Mouse (Mus musculus) megakaryocyte, embryonic 14.5 days (primary cell): ENCODE measurements at regions not wholly inside any gene's neighbourhood (a gene's known extent, or its start where the extent isn't known, plus 50 kb on each side); places are given as distances from the start of the nearest gene placed in this dataset.

Experiments
- H3K27me3 ChIP-seq: replicated peaks from 2 replicates; pipeline ENCODE3; 2012; ENCODE audit warnings: inconsistent platforms
- H3K36me3 ChIP-seq: replicated peaks from 2 replicates; pipeline ENCODE3; 2012; ENCODE audit warnings: low read length, inconsistent platforms, mixed read lengths
- H3K4me1 ChIP-seq: 2 replicates; pipeline ENCODE4 v1.6.1; 2012; ENCODE audit warnings: inconsistent platforms
- H3K4me3 ChIP-seq: replicated peaks from 2 replicates; pipeline ENCODE3; 2012; ENCODE audit warnings: moderate library complexity, mild to moderate bottlenecking, inconsistent platforms
- H3K9me3 ChIP-seq: 2 replicates; pipeline ENCODE4 v1.6.1; 2012; ENCODE audit warnings: inconsistent platforms
- FLI1 ChIP-seq: IDR thresholded peaks from 2 replicates; pipeline ENCODE4 v1.6.1; 2012; ENCODE audit warnings: low read length, inconsistent platforms, mixed read lengths
- GATA1 ChIP-seq: IDR thresholded peaks from 3 replicates; pipeline ENCODE4 v1.6.1; 2012; ENCODE audit warnings: mixed read lengths, low read length, inconsistent platforms, borderline replicate concordance

DNA sequence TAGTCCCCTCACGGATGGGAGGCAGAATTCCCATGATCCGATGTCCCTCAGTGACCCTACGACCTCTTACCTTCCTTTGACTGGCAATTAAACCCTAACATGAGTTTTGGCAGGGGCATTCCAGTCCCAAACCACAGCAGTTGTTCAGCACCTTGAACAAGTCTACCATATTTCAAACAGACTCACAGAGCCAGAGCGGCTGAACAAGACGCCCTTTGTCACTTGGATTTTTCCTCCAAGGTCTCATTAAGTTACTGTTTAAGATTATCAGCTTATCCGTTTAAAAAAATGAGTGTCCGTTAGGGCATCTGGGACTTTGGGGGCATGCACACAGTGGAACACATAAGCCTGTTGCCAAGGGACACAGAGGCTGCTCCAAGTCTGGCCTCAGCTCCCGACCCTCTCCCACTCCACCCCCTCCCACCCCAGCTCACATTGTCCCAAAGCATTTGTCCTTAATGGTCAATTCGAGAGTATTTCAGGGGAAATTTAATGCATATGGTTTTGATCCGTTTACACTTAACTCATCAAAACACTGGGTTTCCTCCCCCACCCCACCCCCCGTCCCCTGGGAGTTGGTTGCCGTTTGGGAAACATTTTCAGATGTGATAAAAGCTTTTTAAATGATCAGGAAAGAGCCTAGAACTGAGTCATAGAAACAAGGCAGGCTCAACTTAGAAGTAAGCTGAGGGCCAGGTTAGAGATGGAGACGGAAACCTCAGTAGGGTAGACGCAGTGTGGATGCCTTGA lies 87.4 kb upstream of the Habp2 start:
- Histone ChIP-seq H3K4me3 (no peak overlapping the region), H3K4me1 (no peaks in the 10 kb centered on the region), H3K36me3 (no peaks in the 10 kb centered on the region), H3K9me3 (no peaks in the 10 kb centered on the region), H3K27me3 (no peaks in the 10 kb centered on the region)
- TF ChIP-seq FLI1 (no peak), GATA1 (no peak)

DNA sequence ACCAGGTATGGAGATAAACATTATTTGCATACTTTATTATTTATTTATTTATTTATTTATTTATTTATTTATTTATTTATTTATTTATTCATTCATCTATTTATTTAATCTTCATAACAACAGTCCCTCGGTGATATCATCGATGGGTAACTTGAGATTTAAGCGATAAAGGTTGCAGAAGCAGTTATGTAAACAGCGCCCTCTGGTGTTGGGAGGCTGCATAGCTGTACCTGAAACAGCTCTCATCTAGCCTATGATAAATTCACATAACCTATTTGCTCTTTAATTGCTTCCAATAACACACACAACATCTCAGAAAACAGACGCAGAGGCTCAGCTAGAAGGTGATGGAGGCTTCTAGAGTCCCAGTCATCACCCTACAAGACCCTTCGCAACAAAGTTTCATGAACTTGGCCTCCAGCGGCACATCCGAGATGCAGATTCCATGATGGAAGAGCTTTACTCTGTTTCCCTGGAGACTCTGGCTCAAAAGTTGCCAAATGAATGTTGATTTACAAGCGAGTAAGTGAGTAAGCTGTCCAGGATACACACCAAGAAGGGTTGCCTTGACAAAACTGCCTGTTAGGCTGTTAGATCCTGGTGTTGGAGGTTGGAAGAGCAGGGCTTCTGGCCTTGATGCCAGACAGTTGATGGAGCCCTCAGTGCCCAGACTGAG lies 85.8 kb upstream of the Habp2 start:
- H3K9me3 ChIP-seq = no peaks in the 10 kb centered on the region
- H3K36me3 ChIP-seq = no peaks in the 10 kb centered on the region
- TF ChIP-seq GATA1 = no peak
- TF ChIP-seq FLI1 = no peak
- H3K4me3 ChIP-seq = no peak overlapping the region
- no peaks in the 10 kb centered on the region for H3K27me3 ChIP-seq
- no peaks in the 10 kb centered on the region for H3K4me1 ChIP-seq

DNA sequence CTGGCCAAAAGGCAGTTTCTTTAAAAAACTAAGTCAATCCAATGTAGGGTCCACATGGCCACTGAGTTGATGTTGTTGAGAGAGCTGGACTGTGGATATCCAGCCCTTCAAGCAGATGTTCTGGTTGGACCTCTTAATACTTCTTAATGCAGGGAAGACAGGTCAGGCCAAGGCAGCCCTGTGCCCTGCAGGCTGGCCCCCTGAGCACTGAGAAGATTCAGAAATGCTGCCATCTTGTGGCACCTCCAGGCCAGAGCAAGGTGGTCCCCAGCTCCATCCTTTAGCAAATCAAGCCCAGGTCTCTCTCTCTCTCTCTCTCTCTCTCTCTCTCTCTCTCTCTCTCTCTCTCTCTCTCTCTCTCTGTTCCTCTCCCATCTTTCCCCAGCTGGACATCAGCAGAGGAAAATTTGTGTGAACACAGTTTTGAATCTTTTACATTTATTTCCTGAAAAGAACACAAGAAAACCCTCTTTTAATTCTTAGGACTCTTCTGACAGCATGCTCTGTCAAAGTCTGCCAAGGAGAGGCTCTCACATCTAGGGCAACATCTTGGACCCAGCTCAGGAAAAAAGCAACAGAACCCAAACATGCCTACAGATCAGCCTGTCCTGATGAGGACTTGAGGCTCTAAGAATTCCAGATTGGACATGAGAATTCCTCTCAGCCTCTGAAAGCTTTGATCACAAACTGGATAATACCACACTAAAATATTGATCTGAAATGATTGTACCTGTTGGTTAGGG lies 85.0 kb upstream of the Habp2 start:
- Histone ChIP-seq H3K4me3 (no peak overlapping the region), H3K36me3 (no peaks in the 10 kb centered on the region), H3K27me3 (no peaks in the 10 kb centered on the region), H3K4me1 (no peaks in the 10 kb centered on the region), H3K9me3 (no peaks in the 10 kb centered on the region)
- TF ChIP-seq GATA1 (no peak), FLI1 (no peak)

DNA sequence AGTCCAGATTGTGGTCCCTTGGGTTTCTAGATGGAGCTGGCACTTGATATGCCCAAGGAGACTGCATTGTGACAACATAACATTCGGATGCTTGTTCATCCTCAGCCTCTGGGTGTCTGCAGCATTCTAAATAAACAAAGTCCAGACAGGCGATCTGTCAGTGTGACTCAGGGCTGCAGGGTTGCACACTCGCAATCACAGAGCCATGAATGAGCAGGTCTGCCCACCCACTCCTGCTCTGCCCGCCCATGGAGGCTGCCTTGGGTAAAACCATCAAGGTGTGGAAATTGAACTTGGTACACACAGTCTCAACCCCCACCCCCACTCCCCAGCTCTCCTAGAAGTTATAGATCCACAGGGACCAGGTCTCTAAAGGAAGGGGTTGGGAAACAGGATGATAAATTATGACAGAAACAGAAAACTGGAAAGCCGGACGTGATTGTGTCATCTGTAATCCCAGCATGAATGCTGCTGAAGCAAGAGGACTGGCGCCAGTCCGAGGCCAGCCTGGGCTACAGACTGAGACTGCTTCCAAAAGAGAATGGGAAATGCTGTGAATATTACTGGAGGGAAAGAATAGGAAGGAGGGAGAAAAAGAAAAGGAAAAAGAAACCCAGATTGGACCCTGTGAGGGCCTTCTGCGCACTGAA lies 84.3 kb upstream of the Habp2 start:
- no peak for TF ChIP-seq FLI1
- no peak for TF ChIP-seq GATA1
- Histone ChIP-seq H3K27me3 (no peaks in the 10 kb centered on the region), H3K36me3 (no peaks in the 10 kb centered on the region), H3K4me1 (no peaks in the 10 kb centered on the region), H3K4me3 (no peak overlapping the region), H3K9me3 (no peaks in the 10 kb centered on the region)

- H3K4me3 ChIP-seq = no peak overlapping the region
- no peak for TF ChIP-seq FLI1
- TF ChIP-seq GATA1 = no peak
- H3K36me3 ChIP-seq = no peaks in the 10 kb centered on the region
- no peaks in the 10 kb centered on the region for H3K9me3 ChIP-seq
- H3K4me1 ChIP-seq = no peaks in the 10 kb centered on the region
- peaks cover 6% of the 10 kb centered on the region for H3K27me3 ChIP-seq
Observed at GRCm38 (mm10) chr19:56218536-56218935, 68.4 kb upstream of the Habp2 start.

DNA sequence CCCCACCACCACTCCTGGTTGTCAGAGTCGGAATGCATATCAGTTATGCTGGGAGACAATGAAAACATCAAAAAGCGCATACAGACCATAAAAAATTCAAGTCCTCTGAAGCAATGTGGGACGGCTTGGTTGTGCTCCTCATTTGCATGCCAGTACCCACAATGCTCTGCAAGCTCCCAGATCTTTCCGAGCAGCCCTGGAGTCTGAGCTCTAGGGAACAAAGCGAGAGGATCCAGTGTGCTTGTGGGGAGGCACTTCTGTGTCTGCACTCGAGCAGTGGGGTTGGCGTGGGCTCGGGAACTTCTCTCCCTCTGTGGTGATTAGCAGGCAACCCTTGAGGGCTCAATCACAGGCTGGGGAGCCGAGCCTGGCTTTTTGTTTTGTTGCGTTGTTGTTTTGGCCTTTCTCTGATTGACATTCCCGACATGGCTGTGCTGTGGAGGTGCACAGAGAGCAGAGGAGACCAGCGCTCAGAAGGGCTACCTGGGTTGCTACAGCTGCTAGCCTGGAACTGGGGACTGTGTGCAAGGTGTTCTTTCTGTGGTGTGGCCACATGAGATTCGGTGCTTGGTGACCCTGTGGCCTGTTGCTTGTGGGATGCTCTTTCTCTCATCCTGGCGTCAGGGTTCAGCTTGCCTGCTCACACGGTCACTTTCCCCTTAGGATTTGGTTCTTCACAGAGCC lies 66.1 kb upstream of the Habp2 start:
- H3K36me3 ChIP-seq = no peaks in the 10 kb centered on the region
- H3K4me1 ChIP-seq = no peaks in the 10 kb centered on the region
- H3K27me3 ChIP-seq = peaks cover 2% of the 10 kb centered on the region
- TF ChIP-seq GATA1 (no peak), FLI1 (no peak)
- no peaks in the 10 kb centered on the region for H3K9me3 ChIP-seq
- no peak overlapping the region for H3K4me3 ChIP-seq

DNA sequence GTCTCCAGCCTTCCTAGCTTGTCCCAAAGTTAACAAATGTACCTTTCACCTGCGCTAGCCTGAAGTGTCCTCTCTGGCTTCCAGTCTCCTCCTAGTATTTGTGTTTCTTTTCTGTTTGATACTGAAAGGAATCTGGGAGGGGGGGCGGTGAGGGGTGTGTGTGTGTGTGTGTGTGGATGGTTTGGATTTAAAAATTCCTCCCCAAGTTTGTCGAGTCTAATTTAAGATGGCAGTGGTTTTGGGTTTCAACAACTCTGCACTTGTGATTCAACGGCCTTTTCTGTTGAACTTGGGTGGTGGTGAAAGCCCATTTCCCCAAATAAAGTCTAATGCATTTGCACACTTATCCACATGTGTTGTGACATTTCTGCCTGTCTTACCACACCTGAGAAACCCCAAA lies 64.4 kb upstream of the Habp2 start:
- TF ChIP-seq FLI1 = no peak
- no peak for TF ChIP-seq GATA1
- no peaks in the 10 kb centered on the region for H3K4me1 ChIP-seq
- H3K36me3 ChIP-seq = no peaks in the 10 kb centered on the region
- H3K27me3 ChIP-seq = peaks cover 2% of the 10 kb centered on the region
- H3K9me3 ChIP-seq = no peaks in the 10 kb centered on the region
- H3K4me3 ChIP-seq = no peak overlapping the region

GRCm38 (mm10) chr19:56225039-56225438 lies 61.9 kb upstream of the Habp2 start:
- Histone ChIP-seq H3K36me3 (no peaks in the 10 kb centered on the region), H3K27me3 (peaks cover 2% of the 10 kb centered on the region), H3K4me1 (no peaks in the 10 kb centered on the region), H3K4me3 (no peak overlapping the region), H3K9me3 (no peaks in the 10 kb centered on the region)
- no peak for TF ChIP-seq GATA1
- no peak for TF ChIP-seq FLI1

DNA sequence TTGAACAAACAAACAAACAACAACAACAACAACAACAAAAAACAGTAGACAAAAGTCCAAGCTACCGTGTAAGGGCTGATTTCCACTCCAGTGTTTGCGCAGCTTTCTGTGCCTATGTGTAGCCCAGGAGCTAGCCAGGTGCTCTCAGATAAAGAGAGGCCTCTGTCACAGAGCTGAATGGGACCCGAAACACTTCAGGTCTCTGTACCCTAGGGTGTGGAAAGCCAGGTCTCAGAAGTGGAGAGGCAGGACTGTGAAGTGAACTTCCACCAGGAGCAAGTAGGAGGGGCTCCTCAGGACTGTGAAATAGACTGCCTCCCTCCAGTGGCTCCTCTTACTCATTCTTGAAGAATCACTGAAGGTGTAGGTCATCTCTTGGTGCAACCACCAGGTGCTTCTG lies 61.4 kb upstream of the Habp2 start:
- H3K4me3 ChIP-seq = no peak overlapping the region
- no peaks in the 10 kb centered on the region for H3K9me3 ChIP-seq
- TF ChIP-seq GATA1 = no peak
- no peak for TF ChIP-seq FLI1
- H3K36me3 ChIP-seq = no peaks in the 10 kb centered on the region
- H3K4me1 ChIP-seq = no peaks in the 10 kb centered on the region
- H3K27me3 ChIP-seq = peaks cover 2% of the 10 kb centered on the region

DNA sequence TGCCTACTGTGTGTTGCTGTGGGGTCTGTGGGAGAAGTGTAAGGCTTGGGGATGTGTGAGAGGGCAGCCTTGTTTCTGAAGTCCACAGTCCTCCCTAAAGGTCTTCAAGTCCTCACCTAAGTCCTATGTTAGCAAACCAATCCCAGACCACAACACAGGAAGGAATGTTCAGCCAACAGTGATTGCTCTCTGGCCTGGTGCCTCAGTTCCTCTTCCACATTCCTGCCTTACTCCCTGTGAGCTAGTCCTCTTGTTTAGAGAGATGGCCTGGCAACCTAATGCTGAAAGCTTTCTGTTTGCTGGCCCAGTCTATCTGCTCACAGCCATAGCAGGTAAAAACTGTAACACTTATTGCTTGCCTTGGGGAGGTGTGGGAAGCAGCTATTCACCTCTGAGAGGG lies 58.4 kb upstream of the Habp2 start:
- peaks cover 2% of the 10 kb centered on the region for H3K27me3 ChIP-seq
- H3K36me3 ChIP-seq = no peaks in the 10 kb centered on the region
- no peaks in the 10 kb centered on the region for H3K4me1 ChIP-seq
- peaks cover 21% of the 10 kb centered on the region for H3K9me3 ChIP-seq
- no peak overlapping the region for H3K4me3 ChIP-seq
- TF ChIP-seq FLI1 = no peak
- TF ChIP-seq GATA1 = no peak
